Mouse (Mus musculus): Measurements from ENCODE around the gene Vps29.

GRCm38 (mm10) chr5:122305472-122305871, 48.7 kb upstream of the Vps29 start:
- no peak for TF ChIP-seq CTCF (IDR thresholded peaks at IDR 0.05; ENCODE audit: low read depth)
- TF ChIP-seq EP300 (IDR thresholded peaks at IDR 0.05; ENCODE audit: low read depth): no peak
